Mouse (Mus musculus): ENCODE results near the gene Iqgap3.

Gene Iqgap3

GRCm38 (mm10) chr3:88097666-88098065 lies 15.9 kb downstream of the Iqgap3 start:
- DNase-seq = no peak

GRCm38 (mm10) chr3:88100251-88100650 lies 18.5 kb downstream of the Iqgap3 start:
- DNase-seq = no peak

DNA sequence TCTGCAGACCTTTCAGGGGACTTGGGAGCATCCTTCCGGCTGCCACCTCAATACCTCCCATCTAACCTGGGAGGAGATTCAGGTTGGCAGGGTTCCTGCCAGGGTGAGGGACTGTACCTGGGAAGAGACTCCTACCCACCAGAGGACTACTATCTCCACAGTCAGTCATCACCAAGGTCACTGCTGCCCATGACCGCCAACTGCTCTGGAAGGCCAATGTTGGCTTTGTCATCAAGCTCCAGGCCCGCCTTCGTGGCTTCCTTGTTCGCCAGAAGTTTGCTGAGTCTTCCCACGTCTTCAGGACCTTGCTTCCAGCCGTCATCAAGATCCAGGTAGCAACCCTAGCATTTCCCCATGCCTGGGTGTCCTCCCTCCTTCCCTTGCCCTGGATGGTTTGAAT lies 20.0 kb downstream of the Iqgap3 start:
- DNase-seq = no peak

- DNase-seq = no peak
Measured at GRCm38 (mm10) chr3:88102196-88102595, 20.4 kb downstream of the Iqgap3 start.

DNA sequence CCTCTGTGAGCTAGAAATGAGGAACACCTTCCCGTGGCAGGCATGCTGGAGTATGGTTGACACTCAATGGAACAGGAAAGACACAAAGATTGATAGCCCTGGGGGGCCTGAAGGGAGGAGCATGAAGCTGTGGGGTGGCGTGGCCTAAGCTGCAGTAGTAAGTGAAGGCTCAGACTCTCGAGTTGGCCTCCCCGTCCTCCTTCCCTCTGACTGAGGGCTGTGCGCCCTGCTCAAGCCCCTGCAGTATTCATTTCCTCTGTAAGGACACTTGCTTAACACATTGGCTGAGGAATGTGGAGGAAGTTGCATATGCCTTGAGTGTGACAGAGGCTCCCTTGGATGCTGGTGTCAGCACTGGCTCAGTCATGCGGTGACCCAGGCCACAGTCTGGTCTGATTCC lies 20.8 kb downstream of the Iqgap3 start:
- DNase-seq = no peak

DNA sequence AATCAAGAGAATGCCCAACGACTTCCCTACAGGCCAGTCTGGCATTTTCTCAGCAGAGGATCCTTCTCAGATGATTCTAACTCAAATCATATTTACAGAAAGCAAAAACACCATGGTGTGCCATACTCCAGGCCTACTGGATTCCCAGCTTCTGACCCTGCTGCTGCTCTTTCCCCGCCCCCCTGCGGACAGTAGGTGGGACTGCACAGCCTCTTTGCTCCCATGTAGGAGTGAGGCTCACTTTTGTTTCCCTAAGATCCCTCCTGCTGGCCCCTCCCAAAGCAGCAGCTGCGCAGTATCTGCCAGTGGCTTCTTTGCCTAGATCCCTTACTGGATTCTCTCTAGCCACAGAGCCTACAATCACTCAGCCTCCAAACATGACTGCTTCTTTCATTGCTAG lies 24.4 kb downstream of the Iqgap3 start:
- no peak for DNase-seq

DNA sequence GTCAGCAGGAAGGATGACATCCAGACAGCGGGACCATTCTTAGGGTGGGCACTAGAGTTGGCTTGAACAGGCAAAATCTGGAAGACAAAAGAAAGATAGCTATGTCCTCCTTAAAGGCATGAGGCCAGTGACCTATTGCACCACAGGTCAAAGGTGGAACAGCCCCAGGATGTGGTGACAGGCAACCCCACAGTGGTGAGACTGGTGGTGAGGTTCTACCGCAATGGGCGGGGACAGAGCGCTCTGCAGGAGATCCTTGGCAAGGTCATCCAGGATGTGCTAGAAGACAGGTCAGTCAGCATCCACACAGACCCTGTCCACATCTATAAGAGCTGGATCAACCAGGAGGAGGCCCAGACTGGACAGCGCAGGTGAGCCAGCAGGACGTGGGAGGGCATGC lies 27.4 kb downstream of the Iqgap3 start:
- DNase-seq = no peak

DNA sequence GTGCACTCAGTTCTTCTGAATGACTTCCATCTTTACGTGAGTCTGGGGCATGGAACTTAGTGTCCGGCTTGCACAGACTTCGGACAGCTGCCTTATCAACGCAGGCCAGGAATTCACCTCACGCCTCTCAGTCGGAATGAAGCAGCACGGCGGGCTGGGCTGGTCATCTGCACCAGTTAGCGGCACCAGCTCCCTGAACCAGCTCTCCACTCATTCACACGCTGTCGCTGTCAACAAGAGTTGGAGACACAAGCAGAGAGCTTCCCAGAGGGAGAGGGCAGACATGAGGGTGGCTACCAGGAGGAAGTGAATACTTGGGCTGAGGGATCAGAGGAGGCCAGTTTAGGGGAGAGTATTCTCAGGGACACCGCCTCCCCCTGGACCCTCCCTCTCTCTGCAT lies 32.6 kb downstream of the Iqgap3 start:
- no peak for DNase-seq

- DNase-seq = no peak
Measured at GRCm38 (mm10) chr3:88120117-88120651, 38.4 kb downstream of the Iqgap3 start.

- no peak for DNase-seq
Measured at GRCm38 (mm10) chr3:88121164-88122131, 39.7 kb downstream of the Iqgap3 start.

DNA sequence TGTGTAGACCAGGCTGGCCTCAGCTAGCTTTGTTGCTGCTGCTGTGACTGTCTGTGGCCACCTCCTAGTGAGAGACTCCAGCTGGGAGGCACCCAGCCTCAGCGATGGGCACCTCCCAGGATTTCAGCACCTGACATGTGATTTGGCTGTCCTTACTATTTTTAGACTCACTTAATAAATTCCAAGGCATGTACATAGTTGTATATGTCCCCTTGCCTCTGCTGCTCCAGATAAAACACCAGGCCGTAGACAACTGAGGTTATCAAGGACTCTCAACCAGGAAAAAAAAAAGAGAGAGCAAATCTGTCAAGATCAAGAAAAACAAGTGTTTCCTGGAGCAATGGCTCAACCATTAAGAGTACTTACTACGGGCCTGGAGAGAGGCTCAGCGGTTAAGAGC lies 43.4 kb downstream of the Iqgap3 start:
- DNase-seq = no peak

DNA sequence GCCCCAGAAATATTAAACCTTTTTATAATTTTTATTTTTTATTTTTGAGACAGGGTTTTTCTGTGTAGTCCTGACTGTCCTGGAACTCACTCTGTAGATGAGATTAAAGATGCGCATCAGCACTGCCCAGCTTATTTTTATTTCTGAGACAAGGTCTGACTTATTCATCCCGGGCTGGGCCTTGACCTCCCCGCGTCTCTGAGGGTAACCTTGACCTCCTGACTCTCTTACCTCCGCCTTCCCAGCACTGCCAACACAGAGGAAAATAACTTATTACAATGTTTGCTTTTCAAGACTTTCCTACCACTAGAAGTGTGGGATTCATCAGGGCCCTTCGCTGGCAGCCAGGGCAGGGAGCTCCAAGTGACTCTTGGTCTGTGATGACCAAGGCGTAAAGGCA lies 44.4 kb downstream of the Iqgap3 start:
- no peak for DNase-seq

DNA sequence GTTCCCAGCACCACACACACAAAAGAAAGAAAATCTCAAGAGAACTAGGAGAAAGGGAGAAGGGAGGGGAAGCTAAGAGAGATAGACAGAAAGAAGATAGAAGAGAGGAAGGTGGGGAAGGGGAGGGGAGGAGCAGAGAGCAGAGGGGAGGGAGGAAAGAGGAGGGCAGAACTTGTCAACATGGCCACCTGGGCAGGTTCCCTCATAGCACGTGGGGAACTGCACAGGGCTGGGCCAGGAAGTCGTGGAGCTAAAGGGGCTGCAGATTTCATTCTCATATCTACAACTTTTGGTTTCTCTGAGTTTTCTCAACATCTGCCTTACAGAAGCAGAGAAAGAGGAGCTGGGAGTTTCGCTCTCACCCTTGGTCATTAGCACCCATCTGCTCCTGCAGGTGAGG lies 45.9 kb downstream of the Iqgap3 start:
- no peak for DNase-seq

DNA sequence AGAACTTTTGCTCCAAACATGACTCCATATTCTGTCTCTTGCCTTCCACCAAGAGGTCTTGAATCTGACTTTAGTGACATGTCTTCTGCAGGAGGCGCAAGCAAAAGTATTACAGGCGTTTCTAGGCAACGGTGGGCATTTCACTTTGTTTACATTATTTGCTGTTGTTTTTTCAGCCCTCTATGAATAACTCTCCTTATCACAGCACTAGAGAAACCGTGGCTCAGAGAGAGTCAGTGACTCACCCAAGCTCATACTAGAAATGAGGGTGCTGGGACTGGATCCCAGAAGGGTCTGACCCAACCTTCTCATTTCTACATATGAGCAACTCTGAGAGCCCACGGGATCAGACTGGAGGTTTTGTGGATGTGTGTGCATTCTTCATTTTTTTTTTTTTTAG lies 46.3 kb downstream of the Iqgap3 start:
- no peak for DNase-seq

DNA sequence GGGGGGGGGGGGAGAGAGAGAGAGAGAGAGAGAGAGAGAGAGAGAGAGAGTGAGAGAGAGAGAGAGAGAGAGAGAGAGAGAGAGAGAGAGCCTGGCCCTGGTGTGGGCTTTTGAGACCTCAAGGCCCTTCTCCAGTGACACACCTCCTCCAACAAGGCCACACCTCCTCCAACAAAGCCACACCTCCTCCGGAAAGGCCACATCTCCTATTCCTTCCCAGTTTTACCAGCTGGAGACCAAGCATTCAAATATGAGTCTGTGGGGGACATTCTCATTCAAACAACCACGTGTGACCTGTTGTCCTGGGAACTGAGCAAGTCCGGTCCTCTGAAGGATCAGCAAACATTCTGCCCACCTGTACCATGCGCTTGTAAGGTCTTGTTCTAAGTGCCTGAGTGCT lies 47.2 kb downstream of the Iqgap3 start:
- DNase-seq = no peak

DNA sequence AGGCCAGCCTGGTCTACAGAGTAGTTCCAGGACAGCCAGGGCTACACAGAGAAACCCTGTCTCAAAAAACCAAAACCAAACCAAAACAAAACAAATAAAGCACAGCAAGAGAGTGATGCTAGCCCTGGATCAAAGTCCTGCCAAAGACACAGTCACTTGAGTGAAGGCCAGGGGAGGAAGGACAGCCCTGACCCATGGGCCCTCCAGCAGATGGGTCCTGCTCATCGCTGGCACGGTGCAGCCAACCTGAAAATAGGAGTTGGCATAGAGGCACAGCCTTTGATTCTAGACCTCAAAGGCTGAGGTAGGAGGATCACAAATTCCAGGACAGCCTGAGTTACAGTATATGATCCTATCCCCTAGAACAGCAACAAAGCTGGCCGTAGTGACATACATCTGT lies 49.3 kb downstream of the Iqgap3 start:
- DNase-seq = peak; percentile 65

DNA sequence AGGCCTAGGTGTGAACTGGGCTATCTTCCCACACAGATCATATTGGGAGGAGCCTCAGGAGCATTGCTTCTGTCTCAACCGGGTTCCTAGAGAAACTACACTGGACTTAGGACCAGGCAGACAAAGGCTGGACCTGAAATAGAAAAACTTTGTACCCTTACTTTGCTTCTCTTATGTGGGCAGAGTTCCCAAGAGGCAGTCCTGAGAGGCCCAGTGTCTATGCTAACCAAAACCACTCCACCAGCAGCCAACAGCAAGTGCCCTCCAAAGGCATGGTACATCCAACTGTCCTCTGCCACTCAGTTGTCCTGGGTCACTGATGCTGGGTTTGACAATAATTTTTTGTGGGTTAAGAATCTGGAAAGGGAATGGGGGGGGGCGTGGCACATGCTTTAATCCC lies 50.7 kb downstream of the Iqgap3 start:
- no peak for DNase-seq

- peak; percentile 80 for DNase-seq
Measured at GRCm38 (mm10) chr3:88133187-88133771, 51.5 kb downstream of the Iqgap3 start.

DNA sequence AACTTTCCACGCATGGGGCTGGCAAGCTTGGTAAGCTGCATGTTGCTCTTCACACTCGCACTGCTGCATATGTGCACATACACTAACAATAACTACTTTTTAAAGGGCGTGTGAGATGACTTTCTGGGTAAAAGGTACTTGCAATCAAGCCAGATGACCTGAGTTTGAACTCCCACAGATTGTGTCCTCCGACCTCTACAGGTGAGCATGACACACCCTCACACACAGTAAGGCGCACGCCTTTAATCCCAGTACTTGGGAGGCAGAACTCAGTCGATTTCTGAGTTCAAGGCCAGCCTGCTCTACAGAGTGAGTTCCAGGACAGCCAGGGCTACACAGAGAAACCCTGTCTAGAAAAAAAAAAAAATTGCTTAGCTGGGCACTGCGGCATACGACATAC lies 54.6 kb downstream of the Iqgap3 start:
- DNase-seq = no peak

GRCm38 (mm10) chr3:88136945-88137494 lies 55.2 kb downstream of the Iqgap3 start:
- DNase-seq = peak; percentile 20

- DNase-seq = peak; percentile 14
Measured at GRCm38 (mm10) chr3:88137821-88138220, 56.0 kb downstream of the Iqgap3 start.

DNA sequence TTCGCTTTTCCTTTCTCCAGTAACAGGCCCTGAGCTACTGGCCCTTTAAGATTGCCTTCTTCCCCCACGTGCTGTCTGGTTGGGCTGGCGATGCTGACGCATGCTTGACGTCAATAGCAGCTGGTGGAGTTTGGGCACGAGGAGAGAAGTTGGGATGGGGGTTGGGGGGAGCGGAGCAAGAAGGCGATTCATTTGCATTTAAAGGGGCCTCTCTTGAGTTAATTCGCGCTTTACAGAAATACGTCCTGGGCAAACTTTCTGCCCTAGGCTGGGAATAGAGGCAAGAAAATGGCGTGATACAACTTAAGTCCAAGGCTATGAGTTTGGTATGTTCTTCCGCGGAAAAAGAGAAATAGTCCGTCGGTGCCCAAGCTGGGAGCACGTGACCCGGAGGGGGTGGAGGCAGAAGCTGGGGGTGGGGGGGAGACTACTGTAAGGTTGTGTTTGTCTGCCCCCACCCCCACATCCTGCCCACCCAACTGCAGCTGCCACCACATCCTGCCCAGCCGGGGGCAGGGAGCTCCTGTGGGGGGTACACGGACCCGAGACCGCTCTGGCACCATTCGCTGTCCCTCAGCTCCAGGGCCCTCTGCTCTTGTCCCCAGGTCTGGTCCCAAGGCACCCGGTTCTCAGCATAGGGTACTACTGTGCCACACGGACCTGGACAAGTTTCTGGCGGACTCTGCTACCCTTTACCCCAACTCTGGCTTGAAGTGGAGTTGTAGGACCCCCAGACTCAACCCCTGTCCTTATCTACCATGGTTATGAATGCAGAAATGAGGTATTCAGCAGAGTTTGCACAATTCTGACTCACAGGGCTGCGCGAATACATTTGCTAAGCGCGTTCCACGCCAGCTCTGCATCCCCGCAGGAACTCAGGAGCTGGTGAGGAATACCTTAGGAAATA lies 56.8 kb downstream of the Iqgap3 start:
- DNase-seq = peak; percentile 92

Data from cerebellum, adult 11 months (tissue).